Mouse (Mus musculus): Measurements from ENCODE around the gene Prr5. TPM values are rescaled to one million over a fixed set of nuclear protein-coding genes. Genes with fewer than 3 reads are reported as not detected.

Gene Prr5
- total and polyA plus RNA-seq, 2 experiments: 2.2 to 9.4 TPM

- Histone ChIP-seq H3K4me3 (ENCODE audit: insufficient read depth, low read depth, low read length) (no peak overlapping the region), H3K27ac (replicated peaks; ENCODE audit: insufficient read depth, low read depth, low read length) (no peak overlapping the region), H3K36me3 (ENCODE audit: control insufficient read depth, insufficient read depth, low read length) (no peaks in the 10 kb centered on the region), H3K27me3 (ENCODE audit: control insufficient read depth, insufficient read depth, low read length) (peaks cover 3% of the 10 kb centered on the region; the same call in 1 of the 2 replicates), H3K4me1 (ENCODE audit: control insufficient read depth, insufficient read depth, low read length) (no peaks in the 10 kb centered on the region), H3K9ac (ENCODE audit: low read depth, low read length) (no peak overlapping the region), H3K79me2 (ENCODE audit: control insufficient read depth, insufficient read depth, low read length) (no peaks in the 10 kb centered on the region)
- DNase-seq (ENCODE audit: extremely low read depth, low read depth, low spot score): no peak
- no peak for TF ChIP-seq POLR2A (IDR thresholded peaks at IDR 0.05; ENCODE audit: extremely low read depth, insufficient read depth, low read length)
- no peak for TF ChIP-seq CTCF (IDR thresholded peaks at IDR 0.05; ENCODE audit: low read depth, low read length)
- 83% methylated on average over 5 of the region's 5 CpGs for whole genome bisulfite sequencing
These were observed 10.8 kb upstream of the Prr5 start for GRCm38 (mm10) chr15:84658655-84659054.

- Histone ChIP-seq H3K9ac (ENCODE audit: low read depth, low read length) (no peak overlapping the region), H3K4me1 (ENCODE audit: control insufficient read depth, insufficient read depth, low read length) (no peaks in the 10 kb centered on the region), H3K36me3 (ENCODE audit: control insufficient read depth, insufficient read depth, low read length) (no peaks in the 10 kb centered on the region), H3K79me2 (ENCODE audit: control insufficient read depth, insufficient read depth, low read length) (no peaks in the 10 kb centered on the region), H3K4me3 (ENCODE audit: insufficient read depth, low read depth, low read length) (no peak overlapping the region), H3K27ac (replicated peaks; ENCODE audit: insufficient read depth, low read depth, low read length) (no peak overlapping the region), H3K27me3 (ENCODE audit: control insufficient read depth, insufficient read depth, low read length) (peaks cover 3% of the 10 kb centered on the region; the same call in 1 of the 2 replicates)
- no peak for DNase-seq (ENCODE audit: extremely low read depth, low read depth, low spot score)
- WGBS: 89% methylated on average over 5 of the region's 5 CpGs
- TF ChIP-seq POLR2A (IDR thresholded peaks at IDR 0.05; ENCODE audit: extremely low read depth, insufficient read depth, low read length) (no peak), CTCF (IDR thresholded peaks at IDR 0.05; ENCODE audit: low read depth, low read length) (no peak)
These were observed 9.6 kb upstream of the Prr5 start for GRCm38 (mm10) chr15:84659856-84660255.

GRCm38 (mm10) chr15:84661274-84661673 lies 8.1 kb upstream of the Prr5 start:
- Histone ChIP-seq H3K9ac (ENCODE audit: low read depth, low read length) (no peak overlapping the region), H3K4me1 (ENCODE audit: control insufficient read depth, insufficient read depth, low read length) (no peaks in the 10 kb centered on the region), H3K4me3 (ENCODE audit: insufficient read depth, low read depth, low read length) (no peak overlapping the region), H3K27me3 (ENCODE audit: control insufficient read depth, insufficient read depth, low read length) (peaks cover 3% of the 10 kb centered on the region; the same call in 1 of the 2 replicates), H3K36me3 (ENCODE audit: control insufficient read depth, insufficient read depth, low read length) (no peaks in the 10 kb centered on the region), H3K27ac (replicated peaks; ENCODE audit: insufficient read depth, low read depth, low read length) (no peak overlapping the region), H3K79me2 (ENCODE audit: control insufficient read depth, insufficient read depth, low read length) (no peaks in the 10 kb centered on the region)
- TF ChIP-seq POLR2A (IDR thresholded peaks at IDR 0.05; ENCODE audit: extremely low read depth, insufficient read depth, low read length) (no peak), CTCF (IDR thresholded peaks at IDR 0.05; ENCODE audit: low read depth, low read length) (no peak)
- DNase-seq (ENCODE audit: extremely low read depth, low read depth, low spot score): no peak
- 94% methylated on average over 5 of the region's 5 CpGs for WGBS

GRCm38 (mm10) chr15:84662952-84663684 lies 6.3 kb upstream of the Prr5 start:
- 5% methylated on average over 56 of the region's 56 CpGs for WGBS
- H3K27me3 ChIP-seq (ENCODE audit: control insufficient read depth, insufficient read depth, low read length): peaks cover 3% of the 10 kb centered on the region; the same call in 1 of the 2 replicates
- no peak for DNase-seq (ENCODE audit: extremely low read depth, low read depth, low spot score)

GRCm38 (mm10) chr15:84663685-84664060 lies 5.7 kb upstream of the Prr5 start:
- 69% methylated on average over 10 of the region's 10 CpGs for WGBS

More at GRCm38 (mm10) chr15:84662952-84663684, 6.3 kb upstream of the Prr5 start:
- Histone ChIP-seq H3K36me3 (ENCODE audit: control insufficient read depth, insufficient read depth, low read length) (no peaks in the 10 kb centered on the region), H3K4me1 (ENCODE audit: control insufficient read depth, insufficient read depth, low read length) (no peaks in the 10 kb centered on the region), H3K27ac (replicated peaks; ENCODE audit: insufficient read depth, low read depth, low read length) (no peak overlapping the region), H3K79me2 (ENCODE audit: control insufficient read depth, insufficient read depth, low read length) (no peaks in the 10 kb centered on the region), H3K4me3 (ENCODE audit: insufficient read depth, low read depth, low read length) (peak overlapping the region; percentile 59), H3K9ac (ENCODE audit: low read depth, low read length) (peak overlapping the region; percentile 69)
- TF ChIP-seq CTCF (IDR thresholded peaks at IDR 0.05; ENCODE audit: low read depth, low read length): no peak
- TF ChIP-seq POLR2A (IDR thresholded peaks at IDR 0.05; ENCODE audit: extremely low read depth, insufficient read depth, low read length): no peak

More at GRCm38 (mm10) chr15:84663685-84664060, 5.7 kb upstream of the Prr5 start:
- H3K36me3 ChIP-seq (ENCODE audit: control insufficient read depth, insufficient read depth, low read length): no peaks in the 10 kb centered on the region
- no peaks in the 10 kb centered on the region for H3K4me1 ChIP-seq (ENCODE audit: control insufficient read depth, insufficient read depth, low read length)
- peak overlapping the region; percentile 2 for H3K4me3 ChIP-seq (ENCODE audit: insufficient read depth, low read depth, low read length)
- no peak for DNase-seq (ENCODE audit: extremely low read depth, low read depth, low spot score)
- H3K9ac ChIP-seq (ENCODE audit: low read depth, low read length): no peak overlapping the region
- H3K27me3 ChIP-seq (ENCODE audit: control insufficient read depth, insufficient read depth, low read length): peaks cover 3% of the 10 kb centered on the region; the same call in 1 of the 2 replicates
- TF ChIP-seq CTCF (IDR thresholded peaks at IDR 0.05; ENCODE audit: low read depth, low read length) (no peak), POLR2A (IDR thresholded peaks at IDR 0.05; ENCODE audit: extremely low read depth, insufficient read depth, low read length) (no peak)
- no peak overlapping the region for H3K27ac ChIP-seq (replicated peaks; ENCODE audit: insufficient read depth, low read depth, low read length)
- H3K79me2 ChIP-seq (ENCODE audit: control insufficient read depth, insufficient read depth, low read length): no peaks in the 10 kb centered on the region

All from liver, adult 2 months (tissue).